Mouse (Mus musculus): ENCODE results near the gene Rufy3.

DNA sequence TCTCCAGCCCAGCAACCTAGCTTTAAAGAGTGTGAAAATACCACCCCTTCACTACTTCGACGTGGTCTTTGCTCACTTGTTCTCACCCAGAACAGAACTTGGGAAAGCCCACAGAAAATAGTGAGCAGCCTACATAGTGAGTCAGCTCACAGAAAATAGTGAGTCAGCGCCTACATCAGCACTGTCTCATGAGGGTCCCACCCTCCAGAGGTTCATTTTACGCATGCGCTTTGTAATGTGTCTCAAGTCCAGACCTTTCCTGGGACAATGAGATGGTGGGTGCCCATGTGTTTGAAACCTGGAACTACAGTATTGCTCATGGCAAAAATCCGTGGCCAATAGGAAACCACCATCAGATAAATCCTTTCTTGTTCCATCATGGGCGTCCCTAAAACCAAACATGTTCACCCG lies 123.2 kb downstream of the Rufy3 start:
- TF ChIP-seq CTCF (conservative IDR thresholded peaks at IDR 0.05; ENCODE audit: low read length) (no peak), NANOG (IDR thresholded peaks at IDR 0.05; ENCODE audit: borderline replicate concordance, low read length) (no peak), POU5F1 (IDR thresholded peaks at IDR 0.05; ENCODE audit: borderline replicate concordance, low read length) (no peak)
